Mouse (Mus musculus): ENCODE data around the gene Acot1.

The Acot1 gene

DNA sequence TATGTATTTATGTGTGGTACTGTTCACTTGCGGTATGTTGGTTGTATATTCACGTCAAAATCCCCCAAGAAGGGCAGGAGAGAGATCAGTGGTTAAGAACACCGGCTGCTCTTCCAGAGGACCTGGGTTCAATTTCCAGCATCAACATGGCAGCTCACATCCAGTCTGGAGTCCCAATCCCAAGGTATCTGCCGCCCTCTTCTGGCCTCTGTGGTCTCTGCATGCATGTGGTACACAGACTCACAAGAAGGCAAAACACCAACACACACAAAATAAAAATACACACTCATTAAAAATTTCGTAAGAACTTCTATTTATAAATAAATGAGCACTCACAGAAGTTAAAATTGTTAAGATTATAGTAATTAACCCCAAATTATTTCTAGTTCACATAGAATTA is 53.9 kb downstream of the Acot1 start:
- no peak for DNase-seq (ENCODE audit: low spot score)

DNA sequence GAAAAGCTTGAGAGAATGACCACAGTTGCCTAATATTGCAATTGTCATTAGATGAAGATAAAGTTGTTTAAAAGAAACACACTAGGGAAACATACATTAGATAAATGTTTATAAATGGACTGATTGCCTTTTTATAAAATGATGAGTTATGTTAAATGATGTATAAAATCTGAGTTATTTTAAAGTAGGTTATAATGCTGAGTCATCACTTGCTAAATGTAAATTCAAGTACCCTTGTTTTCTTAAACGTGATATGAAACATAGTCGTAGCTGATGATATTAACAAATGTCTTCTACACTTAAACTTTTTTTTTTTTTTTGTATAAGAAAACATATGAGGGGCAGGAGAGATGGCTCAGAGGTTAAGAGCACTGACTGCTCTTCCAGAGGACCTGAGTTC is 54.5 kb downstream of the Acot1 start:
- DNase-seq (ENCODE audit: low spot score): no peak

DNA sequence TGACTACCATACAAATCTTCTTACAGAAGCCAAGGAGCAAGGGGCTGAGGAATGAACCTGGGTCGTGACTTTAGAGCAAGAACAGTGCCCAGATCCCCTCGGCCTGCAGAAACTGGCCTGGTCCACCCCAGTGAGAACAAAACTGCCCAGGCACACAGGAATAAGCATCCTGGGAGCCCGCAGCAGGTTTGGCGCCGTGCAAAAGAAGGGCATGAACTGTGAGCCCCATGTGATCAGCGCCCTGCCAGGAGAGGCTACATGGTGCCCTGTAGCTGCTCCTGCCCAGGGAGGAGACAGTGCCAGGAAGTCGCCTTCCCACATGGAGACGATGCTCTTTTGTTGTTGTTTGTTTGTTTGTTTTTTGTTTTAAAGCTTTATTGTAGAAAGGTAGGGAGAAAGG is 55.3 kb downstream of the Acot1 start:
- no peak for DNase-seq (ENCODE audit: low spot score)

DNA sequence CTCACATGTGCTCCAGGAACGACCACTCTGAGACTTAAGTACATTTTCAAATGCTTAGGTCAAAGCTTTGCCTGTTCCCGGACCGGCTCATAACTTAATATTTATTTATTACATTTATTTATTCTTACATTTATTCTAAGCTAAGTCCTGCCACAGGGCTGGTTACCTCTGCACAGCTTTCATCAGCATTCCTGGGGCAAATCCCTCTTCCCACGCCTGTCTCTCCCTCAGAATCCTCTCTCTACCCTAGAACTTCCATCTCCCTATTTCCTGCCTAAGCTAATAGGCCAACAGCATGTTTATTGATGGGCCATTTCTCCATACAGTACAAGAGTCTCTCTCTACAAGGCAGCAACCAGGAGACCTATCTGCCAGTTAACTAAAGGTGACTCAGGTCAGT is 58.5 kb downstream of the Acot1 start:
- no peak for DNase-seq (ENCODE audit: low spot score)
